Mouse (Mus musculus): ENCODE results near the gene Rtca.

DNA sequence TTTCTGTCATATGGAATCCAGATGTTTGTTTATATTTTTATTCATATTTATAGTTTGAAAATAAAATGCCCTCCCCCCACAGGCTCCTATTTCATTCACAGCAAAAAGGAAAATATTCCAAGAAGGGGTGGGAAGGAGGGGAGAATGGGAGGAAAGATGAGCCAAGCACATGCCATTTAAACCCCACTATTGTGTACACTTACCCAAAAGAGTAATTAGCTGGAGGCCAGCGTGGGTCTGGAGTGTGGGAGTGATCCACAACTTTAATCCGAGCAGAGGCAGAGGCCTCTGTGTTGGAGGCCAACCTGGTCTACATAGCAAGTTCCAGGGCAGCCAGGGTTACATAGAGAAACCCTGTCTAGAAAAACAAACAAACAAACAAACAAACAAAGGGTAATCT lies 43.7 kb downstream of the Rtca start:
- no peak for TF ChIP-seq CTCF (IDR thresholded peaks at IDR 0.05; ENCODE audit: extremely low read depth, insufficient read length, insufficient replicate concordance, low read depth, low read length)
- TF ChIP-seq POLR2A (IDR thresholded peaks at IDR 0.05; ENCODE audit: low read depth, low read length) = no peak
